Mouse (Mus musculus) forebrain, postnatal 0 days (tissue): Measurements from ENCODE around the gene Ptpn9. TPM values are rescaled to one million over a fixed set of nuclear protein-coding genes. Genes with fewer than 3 reads are reported as not detected.

Source experiments
- ATAC-seq: fragments of 200-750 bp; cut with Nextera tagmentation; 2 replicates; pipeline ENCODE4 v1.8.0; 2017; ENCODE audit warnings: mild to moderate bottlenecking, moderate library complexity
- DNase-seq: peaks from one replicate; pipeline ENCODE4 v3.0.0-alpha.2; 2015
- H3K27ac ChIP-seq: fragments of 300-500 bp; sonication (generic); 2 replicates; pipeline ENCODE4 v1.5.1; 2014; ENCODE audit warnings: low read depth, mild to moderate bottlenecking, antibody characterized with exemption, low read length, moderate library complexity, mixed read lengths
- H3K27me3 ChIP-seq: fragments of 300-500 bp; sonication (generic); 2 replicates; pipeline ENCODE4 v1.6.1; 2014; ENCODE audit warnings: mild to moderate bottlenecking, low read length, mixed read lengths; ENCODE audit not compliant: insufficient read depth
- H3K36me3 ChIP-seq: fragments of 300-500 bp; sonication (generic); 2 replicates; pipeline ENCODE4 v1.6.1; 2014; ENCODE audit warnings: mild to moderate bottlenecking, moderate library complexity; ENCODE audit not compliant: insufficient read depth
- H3K4me1 ChIP-seq: fragments of 300-500 bp; sonication (generic); 2 replicates; pipeline ENCODE4 v1.6.1; 2014; ENCODE audit warnings: antibody characterized with exemption; ENCODE audit not compliant: insufficient read depth
- H3K4me2 ChIP-seq: fragments of 300-500 bp; sonication (generic); 2 replicates; pipeline ENCODE4 v1.6.1; 2014; ENCODE audit warnings: low read depth, mild to moderate bottlenecking, moderate library complexity
- H3K4me3 ChIP-seq: fragments of 300-500 bp; sonication (generic); 2 replicates; pipeline ENCODE4 v1.5.1; 2014; ENCODE audit warnings: low read depth, low read length, mixed read lengths
- H3K9ac ChIP-seq: fragments of 300-500 bp; sonication (generic); 2 replicates; pipeline ENCODE4 v1.6.1; 2014; ENCODE audit warnings: mild to moderate bottlenecking
- H3K9me3 ChIP-seq: fragments of 300-500 bp; sonication (generic); 2 replicates; pipeline ENCODE4 v1.6.1; 2016; ENCODE audit warnings: low read length
- CTCF ChIP-seq: sonication (generic); IDR thresholded peaks from 2 replicates; pipeline ENCODE4 v1.5.1; 2016; ENCODE audit warnings: antibody characterized with exemption, control low read depth, low read depth
- WGBS: fragments of 180-500 bp; shearing (Covaris S2); extraction: QIAGEN DNeasy Blood & Tissue Kit; methylation state at CpG from one replicate; pipeline ENCODE4 v1.1.7; 2014; 5-methylcytosine and 5-hydroxymethylcytosine counted together
- polyA plus RNA-seq: library from polyadenylated mRNA; unstranded; fragments of >200 nt; fragmentation: Nextera tagmentation; extraction: Ambion mirVana; gene quantifications from 2 replicates; pipeline ENCODE4 v1.2.1, GENCODE M21; 2015
- total RNA-seq: library from RNA; depleted of rRNA; stranded (reverse); fragments of >200 nt; gene quantifications from 2 replicates; pipeline ENCODE4 v1.2.3, GENCODE M21; 2014

Ptpn9 gene
- total and polyA plus RNA-seq, 2 experiments from 2014 or later, result 21.3 to 51.5 TPM

DNA sequence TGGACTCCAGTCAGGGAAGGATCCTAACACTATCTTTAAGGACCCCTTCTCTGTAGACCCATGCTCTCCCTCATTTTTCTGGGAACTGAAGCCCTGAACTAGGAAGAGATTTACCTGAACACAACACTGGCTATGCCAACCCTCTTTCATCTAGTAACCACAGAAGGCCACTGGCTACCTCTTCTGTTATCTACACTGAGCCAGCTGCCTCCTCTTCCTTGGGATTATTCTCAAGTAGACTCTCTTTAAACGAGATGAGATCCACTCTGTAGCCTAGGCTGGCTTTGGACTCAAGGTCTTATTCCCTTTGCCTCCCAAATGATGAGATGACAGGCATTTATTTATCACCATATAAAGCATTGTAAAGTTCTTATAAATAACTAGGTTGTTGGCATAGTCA is 75.5 kb downstream of the Ptpn9 start:
- 50% methylated on average over 1 of the region's 1 CpGs for WGBS
- no peak overlapping the region for H3K9ac ChIP-seq
- no peak overlapping the region for H3K27ac ChIP-seq
- H3K36me3 ChIP-seq, result 0 out of 2 replicates have a peak, but pooled peaks cover 5% of the 10 kb centered on the region
- H3K9me3 ChIP-seq, result no peaks in the 10 kb centered on the region
- H3K4me3 ChIP-seq, result no peak overlapping the region
- H3K4me1 ChIP-seq, result peaks cover 13% of the 10 kb centered on the region
- no peak for TF ChIP-seq CTCF
- no peaks in the 10 kb centered on the region for H3K27me3 ChIP-seq
- ATAC-seq (no peak), DNase-seq (no peak)
- H3K4me2 ChIP-seq, result no peak overlapping the region

DNA sequence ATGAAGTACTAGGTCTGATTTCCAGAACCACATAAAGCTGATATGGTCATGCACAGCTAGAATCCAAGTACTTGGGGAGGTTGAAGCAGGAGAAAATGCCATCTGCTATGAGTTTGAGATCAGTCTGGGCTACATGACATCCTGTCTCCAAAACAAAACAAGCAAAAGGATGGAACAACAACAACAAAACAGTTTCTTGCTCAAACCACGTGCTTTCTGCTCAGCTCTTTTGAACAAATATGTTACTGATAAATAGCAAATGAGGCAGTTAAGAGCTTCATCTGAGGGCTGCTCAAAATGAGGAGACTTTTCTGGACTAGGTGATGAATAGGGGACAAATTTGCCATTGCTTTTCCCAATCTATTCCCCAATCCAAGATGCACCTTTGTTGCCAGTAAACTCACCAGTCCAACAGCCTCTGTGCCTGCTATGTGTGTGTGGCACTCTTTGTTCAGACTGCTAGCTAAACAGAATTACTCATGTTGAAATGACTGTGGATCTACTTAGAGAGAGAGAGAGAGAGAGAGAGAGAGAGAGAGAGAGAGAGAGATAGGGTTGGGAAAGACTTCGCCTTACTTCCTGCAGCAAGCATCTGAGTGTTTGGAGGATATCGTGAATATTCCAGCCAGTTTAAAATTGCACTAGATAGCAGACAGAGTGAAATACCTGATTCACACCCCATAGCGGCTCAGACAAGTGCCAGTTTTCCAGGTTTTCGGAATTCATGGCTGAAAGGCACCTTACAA is 76.2 kb downstream of the Ptpn9 start:
- no peak for TF ChIP-seq CTCF
- H3K9me3 ChIP-seq, result no peaks in the 10 kb centered on the region
- peak overlapping the region; percentile 92 for H3K4me3 ChIP-seq
- no peaks in the 10 kb centered on the region for H3K27me3 ChIP-seq
- H3K9ac ChIP-seq, result peak overlapping the region; percentile 18; the same call in 1 of the 2 replicates
- 22% methylated on average over 5 of the region's 5 CpGs for WGBS
- H3K27ac ChIP-seq, result no peak overlapping the region
- H3K36me3 ChIP-seq, result 0 out of 2 replicates have a peak, but pooled peaks cover 5% of the 10 kb centered on the region
- peak overlapping the region; percentile 86 for H3K4me2 ChIP-seq
- ATAC-seq (no peak), DNase-seq (no peak)
- H3K4me1 ChIP-seq, result peaks cover 13% of the 10 kb centered on the region

DNA sequence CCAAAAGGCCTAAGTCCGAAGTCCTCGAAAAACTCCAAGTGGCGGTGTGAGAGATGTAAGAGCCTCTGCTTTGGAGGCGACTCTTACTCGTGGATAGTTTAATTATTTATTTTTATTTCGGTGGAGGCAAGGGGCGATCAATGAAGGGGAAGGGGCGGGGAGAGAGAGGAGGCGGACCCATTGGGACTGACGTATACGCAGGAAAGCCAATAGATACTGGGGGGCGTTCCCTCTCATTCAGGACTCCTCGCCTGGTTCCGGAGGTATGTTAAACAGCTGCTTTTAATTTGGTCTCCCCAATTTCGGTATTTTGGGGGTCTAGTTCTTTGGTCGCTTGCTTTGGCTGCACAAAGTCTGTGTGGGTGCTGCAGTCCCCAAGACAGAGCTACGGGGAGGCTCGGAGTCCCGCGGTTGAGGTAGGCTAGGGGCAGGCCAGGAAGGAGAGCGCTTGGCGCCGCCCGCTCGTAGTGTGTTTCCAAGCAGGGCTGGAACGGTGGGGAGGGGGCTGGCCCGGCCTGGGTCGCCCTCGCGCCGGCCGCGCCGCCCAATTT is 77.2 kb downstream of the Ptpn9 start, which contains the start of gene Sin3a:
Gene Sin3a, plus strand, starts transcription at position 240 of the 551 bp plus-strand sequence.
- H3K9me3 ChIP-seq, result no peaks in the 10 kb centered on the region
- no peak for TF ChIP-seq CTCF
- ATAC-seq (no peak), DNase-seq (peak; percentile 82)
- H3K4me3 ChIP-seq, result peak within 1 kb of the TSS; percentile 92
- H3K27ac ChIP-seq, result peak within 1 kb of the TSS; percentile 92
- H3K4me1 ChIP-seq, result peaks cover 13% of the 10 kb centered on the region
- H3K27me3 ChIP-seq, result no peaks in the 10 kb centered on the region
- peak within 1 kb of the TSS; percentile 86 for H3K4me2 ChIP-seq
- 0 out of 2 replicates have a peak, but pooled peaks cover 4% of the 10 kb centered on the region for H3K36me3 ChIP-seq
- peak within 1 kb of the TSS; percentile 63 for H3K9ac ChIP-seq
- 1% methylated on average over 34 of the region's 34 CpGs for WGBS

DNA sequence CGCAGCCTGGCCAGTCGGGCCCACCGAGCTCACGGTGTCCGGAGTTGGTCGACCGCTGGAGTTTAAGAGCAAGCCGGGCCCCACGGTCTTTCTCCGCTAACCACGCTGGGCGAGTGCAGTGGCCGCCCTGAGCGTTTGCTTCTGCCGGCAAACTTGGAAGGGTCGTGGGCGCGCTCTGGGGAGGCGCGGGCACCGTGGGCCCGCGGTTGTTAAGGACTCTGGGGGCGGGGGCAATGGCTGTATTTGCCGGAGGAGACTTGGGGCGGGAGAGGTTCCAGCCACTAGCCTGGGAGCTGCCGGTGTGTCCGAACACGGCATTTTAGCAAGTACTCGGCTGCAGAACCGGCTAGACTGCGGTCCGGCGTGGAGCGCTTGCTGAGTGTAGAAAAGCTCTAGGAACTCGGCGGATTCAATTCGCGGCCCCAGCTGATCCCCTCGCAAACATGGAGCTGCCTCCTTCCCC is 77.8 kb downstream of the Ptpn9 start:
- no peak for TF ChIP-seq CTCF
- under 1% methylated on average over 40 of the region's 40 CpGs for WGBS
- Histone ChIP-seq H3K4me2 (peak overlapping the region; percentile 86), H3K27ac (peak overlapping the region; percentile 92), H3K4me3 (peak overlapping the region; percentile 92), H3K36me3 (no peaks in the 10 kb centered on the region), H3K9ac (peak overlapping the region; percentile 63), H3K4me1 (peaks cover 13% of the 10 kb centered on the region), H3K27me3 (no peaks in the 10 kb centered on the region), H3K9me3 (no peaks in the 10 kb centered on the region)
- ATAC-seq (no peak), DNase-seq (no peak)

DNA sequence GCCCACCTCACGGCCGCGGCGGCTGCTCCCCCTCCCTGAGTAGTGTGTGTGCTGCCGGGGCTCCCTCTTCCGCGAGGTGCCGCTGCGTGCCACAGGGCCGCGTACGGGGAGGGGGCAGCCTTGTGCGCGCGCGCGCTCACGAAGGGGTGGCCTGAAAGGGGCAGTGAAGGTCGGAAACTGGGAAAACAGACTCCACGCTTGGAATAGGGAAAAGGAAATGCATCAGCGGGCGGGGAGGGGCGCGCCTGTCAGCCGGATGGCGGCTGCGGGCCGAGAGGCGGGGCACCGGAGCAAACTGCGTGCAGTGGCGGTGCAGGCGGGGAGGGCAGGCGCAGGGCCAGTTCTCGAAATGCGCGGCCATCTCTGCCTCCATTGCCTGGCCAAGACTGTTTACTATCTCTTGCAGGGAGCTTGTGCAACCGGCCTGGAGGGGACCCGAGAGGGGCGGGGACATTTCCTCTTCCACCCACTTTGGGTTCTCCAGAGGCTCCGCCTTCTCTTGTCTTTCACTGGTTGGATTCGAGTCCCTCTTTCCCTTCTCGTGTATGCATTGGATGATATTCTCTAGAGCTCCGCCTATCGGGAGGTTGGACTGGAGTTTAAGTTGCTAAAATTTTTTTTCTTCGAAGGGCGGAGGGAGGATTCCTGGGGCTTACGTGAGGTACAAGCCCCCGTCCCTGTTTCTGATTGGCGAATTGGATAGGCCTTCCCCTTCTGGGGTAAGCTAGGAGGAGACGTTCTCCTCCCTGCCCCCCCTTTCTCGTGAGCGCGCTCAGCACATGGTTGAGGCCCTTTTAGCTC is 78.5 kb downstream of the Ptpn9 start:
- WGBS, result 2% methylated on average over 50 of the region's 54 CpGs
- peak; percentile 98 for DNase-seq
- H3K9ac ChIP-seq, result peak overlapping the region; percentile 63
- no peaks in the 10 kb centered on the region for H3K36me3 ChIP-seq
- peak overlapping the region; percentile 86 for H3K4me2 ChIP-seq
- no peaks in the 10 kb centered on the region for H3K9me3 ChIP-seq
- TF ChIP-seq CTCF, result peak; percentile 78
- peak overlapping the region; percentile 92 for H3K4me3 ChIP-seq
- H3K27me3 ChIP-seq, result no peaks in the 10 kb centered on the region
- peaks cover 13% of the 10 kb centered on the region for H3K4me1 ChIP-seq
- peak; percentile 66 for ATAC-seq
- H3K27ac ChIP-seq, result peak overlapping the region; percentile 92

DNA sequence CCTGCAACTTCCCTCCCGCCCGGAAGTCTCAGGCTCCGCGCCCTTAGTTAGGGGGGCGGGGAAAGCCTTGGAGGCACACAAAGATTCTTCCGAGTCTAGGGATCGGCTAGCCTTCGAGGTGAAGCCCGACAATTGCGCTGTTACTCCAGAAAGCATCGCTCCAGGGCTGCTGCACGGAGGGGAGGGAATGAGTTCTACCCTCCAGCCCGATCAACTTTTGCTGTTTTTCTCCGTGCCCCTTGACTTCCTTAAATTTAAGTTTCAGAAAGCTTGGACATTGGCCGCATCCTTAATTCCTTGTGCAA is 79.0 kb downstream of the Ptpn9 start:
- Histone ChIP-seq H3K36me3 (no peaks in the 10 kb centered on the region), H3K9ac (peak overlapping the region; percentile 37), H3K4me1 (peaks cover 13% of the 10 kb centered on the region), H3K4me3 (peak overlapping the region; percentile 92), H3K4me2 (peak overlapping the region; percentile 86), H3K27ac (peak overlapping the region; percentile 71), H3K9me3 (no peaks in the 10 kb centered on the region), H3K27me3 (no peaks in the 10 kb centered on the region)
- WGBS, result 5% methylated on average over 15 of the region's 15 CpGs
- DNase-seq (no peak), ATAC-seq (no peak)
- TF ChIP-seq CTCF, result no peak
